Mouse (Mus musculus): ENCODE data around the gene Gm12355. TPM values are rescaled to one million over a fixed set of nuclear protein-coding genes. Genes with fewer than 3 reads are reported as not detected.

The Gm12355 gene
- polyA plus RNA-seq, 1 experiment from 2014 or later: 0.69 TPM

GRCm38 (mm10) chr11:98580301-98581121 lies 45.0 kb downstream of the Gm12355 start:
- Histone ChIP-seq H3K27me3 (ENCODE audit: control insufficient read depth, insufficient read depth, low read depth, low read length) (no peaks in the 10 kb centered on the region), H3K4me3 (ENCODE audit: low read length) (no peak overlapping the region), H3K9me3 (ENCODE audit: control insufficient read depth, low read length) (no peaks in the 10 kb centered on the region), H3K9ac (ENCODE audit: low read length) (no peak overlapping the region), H3K4me1 (replicated peaks; ENCODE audit: control insufficient read depth, insufficient read depth, low read length) (peaks cover 3% of the 10 kb centered on the region), H3K36me3 (ENCODE audit: control insufficient read depth, insufficient read depth, low read length) (no peaks in the 10 kb centered on the region), H3K4me2 (ENCODE audit: low read depth, low read length) (no peak overlapping the region), H3K27ac (ENCODE audit: low read length) (no peak overlapping the region)
- 51% methylated on average over 16 of the region's 16 CpGs for WGBS
- no peak for ATAC-seq (ENCODE audit: low read depth)

- ATAC-seq (ENCODE audit: low read depth): no peak
- Histone ChIP-seq H3K27me3 (ENCODE audit: control insufficient read depth, insufficient read depth, low read depth, low read length) (no peaks in the 10 kb centered on the region), H3K9ac (ENCODE audit: low read length) (no peak overlapping the region), H3K4me1 (replicated peaks; ENCODE audit: control insufficient read depth, insufficient read depth, low read length) (no peaks in the 10 kb centered on the region), H3K4me2 (ENCODE audit: low read depth, low read length) (no peak overlapping the region), H3K36me3 (ENCODE audit: control insufficient read depth, insufficient read depth, low read length) (no peaks in the 10 kb centered on the region), H3K27ac (ENCODE audit: low read length) (no peak overlapping the region), H3K9me3 (ENCODE audit: control insufficient read depth, low read length) (no peaks in the 10 kb centered on the region), H3K4me3 (ENCODE audit: low read length) (no peak overlapping the region)
- 84% methylated on average over 5 of the region's 5 CpGs for WGBS
These were observed 47.7 kb downstream of the Gm12355 start for GRCm38 (mm10) chr11:98577776-98578175.

Other genes starting within 250 kb of the Gm12355 start
- 6.7 and 8.0 TPM in 2 replicates for gene Tcap, start 241.8 kb downstream of the Gm12355 start, polyA plus RNA-seq (2015; fragmentation: Nextera tagmentation; extraction: Ambion mirVana)
- 0.13 TPM in 1 of 2 replicates, not detected in the other for gene Pnmt, start 239.2 kb downstream of the Gm12355 start, polyA plus RNA-seq (2015; fragmentation: Nextera tagmentation; extraction: Ambion mirVana)
- gene Pgap3, start 225.2 kb downstream of the Gm12355 start, polyA plus RNA-seq (2015; fragmentation: Nextera tagmentation; extraction: Ambion mirVana): 15.0 and 16.2 TPM in 2 replicates
- 39.3 and 41.4 TPM in 2 replicates for gene Erbb2, start 213.2 kb downstream of the Gm12355 start, polyA plus RNA-seq (2015; fragmentation: Nextera tagmentation; extraction: Ambion mirVana)
- gene Mien1, start 186.7 kb downstream of the Gm12355 start, polyA plus RNA-seq (2015; fragmentation: Nextera tagmentation; extraction: Ambion mirVana): 87.5 and 97.5 TPM in 2 replicates
- gene Grb7, start 179.3 kb downstream of the Gm12355 start, polyA plus RNA-seq (2015; fragmentation: Nextera tagmentation; extraction: Ambion mirVana): 45.6 and 47.6 TPM in 2 replicates
- gene Ikzf3, start 79.6 kb downstream of the Gm12355 start, polyA plus RNA-seq (2015; fragmentation: Nextera tagmentation; extraction: Ambion mirVana): 0.33 and 1.1 TPM in 2 replicates
- gene Zpbp2, start 74.6 kb downstream of the Gm12355 start, polyA plus RNA-seq (2015; fragmentation: Nextera tagmentation; extraction: Ambion mirVana): 0.18 TPM in 1 of 2 replicates, not detected in the other
- gene Ormdl3, start 38.3 kb downstream of the Gm12355 start, polyA plus RNA-seq (2015; fragmentation: Nextera tagmentation; extraction: Ambion mirVana): 50.8 and 51.2 TPM in 2 replicates
- not detected in 2 replicates for gene Lrrc3c, start 27.4 kb downstream of the Gm12355 start, polyA plus RNA-seq (2015; fragmentation: Nextera tagmentation; extraction: Ambion mirVana)
- gene Gsdma3, start 699 bp upstream of the Gm12355 start, polyA plus RNA-seq (2015; fragmentation: Nextera tagmentation; extraction: Ambion mirVana): not detected in 2 replicates
- gene Gsdma2, start 21.1 kb upstream of the Gm12355 start, polyA plus RNA-seq (2015; fragmentation: Nextera tagmentation; extraction: Ambion mirVana): not detected in 2 replicates
- gene Gsdma, start 38.7 kb upstream of the Gm12355 start, polyA plus RNA-seq (2015; fragmentation: Nextera tagmentation; extraction: Ambion mirVana): 0.09 TPM in 1 of 2 replicates, not detected in the other
- 165 and 177 TPM in 2 replicates for gene Psmd3, start 56.9 kb upstream of the Gm12355 start, polyA plus RNA-seq (2015; fragmentation: Nextera tagmentation; extraction: Ambion mirVana)
- not detected in 2 replicates for gene Csf3, start 75.6 kb upstream of the Gm12355 start, polyA plus RNA-seq (2015; fragmentation: Nextera tagmentation; extraction: Ambion mirVana)
- 56.6 and 57.8 TPM in 2 replicates for gene Med24, start 103.8 kb upstream of the Gm12355 start, polyA plus RNA-seq (2015; fragmentation: Nextera tagmentation; extraction: Ambion mirVana)
- 36.3 and 36.4 TPM in 2 replicates for gene Thra, start 115.0 kb upstream of the Gm12355 start, polyA plus RNA-seq (2015; fragmentation: Nextera tagmentation; extraction: Ambion mirVana)
- gene Nr1d1, start 149.7 kb upstream of the Gm12355 start, polyA plus RNA-seq (2015; fragmentation: Nextera tagmentation; extraction: Ambion mirVana): 1.4 and 1.6 TPM in 2 replicates
- gene Msl1, start 169.9 kb upstream of the Gm12355 start, polyA plus RNA-seq (2015; fragmentation: Nextera tagmentation; extraction: Ambion mirVana): 19.4 and 20.3 TPM in 2 replicates
- 33.2 and 36.6 TPM in 2 replicates for gene Casc3, start 179.2 kb upstream of the Gm12355 start, polyA plus RNA-seq (2015; fragmentation: Nextera tagmentation; extraction: Ambion mirVana)
- gene Rapgefl1, start 211.1 kb upstream of the Gm12355 start, polyA plus RNA-seq (2015; fragmentation: Nextera tagmentation; extraction: Ambion mirVana): 1.3 and 1.4 TPM in 2 replicates
- gene Wipf2, start 238.0 kb upstream of the Gm12355 start, polyA plus RNA-seq (2015; fragmentation: Nextera tagmentation; extraction: Ambion mirVana): 4.6 and 4.8 TPM in 2 replicates